Mouse (Mus musculus) urinary bladder, adult 2 months (tissue): Measurements from ENCODE around the gene Srp68. TPM values are rescaled to one million over a fixed set of nuclear protein-coding genes. Genes with fewer than 3 reads are reported as not detected.
A peak's percentile ranks its signal among the peaks of the same experiment; 100 is the strongest.

Source experiments
- DNase-seq: peaks from one replicate; pipeline ENCODE4 v3.0.0; 2022; ENCODE audit warnings: low spot score
- polyA plus RNA-seq: library from polyadenylated mRNA; depleted of rRNA; stranded (reverse); fragments of >200 nt; gene quantifications from 2 replicates; pipeline ENCODE4 v1.2.3, GENCODE M21; 2012; rRNA removed

Srp68 gene
- polyA plus RNA-seq, 1 experiment, result 75.0 TPM

GRCm38 (mm10) chr11:116209257-116209656, 64.8 kb downstream of the Srp68 start:
- no peak for DNase-seq

DNA sequence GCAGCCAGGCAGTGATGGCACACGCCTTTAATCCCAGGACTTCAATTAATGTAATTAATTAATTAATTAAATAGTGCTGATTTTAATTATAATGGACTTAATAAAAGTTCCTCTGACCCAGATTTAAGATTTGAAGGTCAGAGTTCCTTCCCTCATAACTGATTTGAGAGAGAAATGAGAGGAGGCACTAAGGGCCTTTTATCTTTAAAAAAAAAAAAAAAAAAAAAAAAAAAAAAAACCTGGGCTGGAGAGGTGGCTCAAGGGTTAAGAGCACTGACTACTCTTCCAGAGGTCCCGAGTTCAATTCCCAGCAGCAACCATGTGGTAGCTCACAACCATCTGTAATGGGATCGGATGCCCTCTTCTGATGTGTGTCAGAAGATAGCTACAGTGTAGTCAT, 65.4 kb downstream of the Srp68 start:
- DNase-seq, result no peak

DNA sequence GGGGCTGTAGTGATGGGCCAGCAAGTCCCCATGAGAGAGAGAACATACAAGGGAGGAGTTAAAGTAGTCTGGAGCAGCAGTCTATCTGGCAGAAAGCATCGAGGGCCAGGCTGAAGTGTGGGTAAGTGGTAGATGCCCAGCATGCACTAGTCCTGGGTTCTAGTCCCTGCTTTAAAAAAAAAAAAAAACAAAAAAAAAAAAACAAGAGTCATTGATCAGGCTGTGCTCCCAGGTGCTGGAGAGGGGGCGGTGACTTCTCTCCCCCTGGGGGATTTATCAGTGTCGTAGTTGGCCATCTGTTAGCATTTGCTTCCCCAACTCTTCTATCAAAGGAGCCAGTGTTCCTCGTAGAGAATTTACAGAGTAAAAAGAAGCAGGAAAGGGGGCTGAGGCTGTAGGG, 67.3 kb downstream of the Srp68 start:
- DNase-seq, result no peak

GRCm38 (mm10) chr11:116203150-116203549, 70.9 kb downstream of the Srp68 start:
- no peak for DNase-seq

DNA sequence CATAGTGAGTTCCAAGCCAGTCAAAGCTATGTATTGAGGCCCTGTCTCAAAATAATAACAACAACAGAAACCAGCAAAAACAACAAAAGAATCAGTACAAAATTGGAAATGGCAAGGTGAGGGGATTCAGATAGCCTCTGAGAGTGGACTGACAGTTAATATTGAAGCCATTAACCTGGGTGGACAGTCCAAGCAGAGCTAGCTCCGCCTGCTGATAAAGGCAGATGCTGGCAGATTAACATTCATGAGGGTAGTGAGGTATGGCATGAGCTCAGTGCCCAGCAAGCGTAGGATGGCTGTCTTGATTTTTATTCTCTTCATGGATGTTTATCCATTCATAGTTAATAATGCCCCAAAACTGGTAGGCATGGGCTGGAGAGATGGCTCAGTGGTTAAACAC, 72.9 kb downstream of the Srp68 start:
- DNase-seq, result no peak

DNA sequence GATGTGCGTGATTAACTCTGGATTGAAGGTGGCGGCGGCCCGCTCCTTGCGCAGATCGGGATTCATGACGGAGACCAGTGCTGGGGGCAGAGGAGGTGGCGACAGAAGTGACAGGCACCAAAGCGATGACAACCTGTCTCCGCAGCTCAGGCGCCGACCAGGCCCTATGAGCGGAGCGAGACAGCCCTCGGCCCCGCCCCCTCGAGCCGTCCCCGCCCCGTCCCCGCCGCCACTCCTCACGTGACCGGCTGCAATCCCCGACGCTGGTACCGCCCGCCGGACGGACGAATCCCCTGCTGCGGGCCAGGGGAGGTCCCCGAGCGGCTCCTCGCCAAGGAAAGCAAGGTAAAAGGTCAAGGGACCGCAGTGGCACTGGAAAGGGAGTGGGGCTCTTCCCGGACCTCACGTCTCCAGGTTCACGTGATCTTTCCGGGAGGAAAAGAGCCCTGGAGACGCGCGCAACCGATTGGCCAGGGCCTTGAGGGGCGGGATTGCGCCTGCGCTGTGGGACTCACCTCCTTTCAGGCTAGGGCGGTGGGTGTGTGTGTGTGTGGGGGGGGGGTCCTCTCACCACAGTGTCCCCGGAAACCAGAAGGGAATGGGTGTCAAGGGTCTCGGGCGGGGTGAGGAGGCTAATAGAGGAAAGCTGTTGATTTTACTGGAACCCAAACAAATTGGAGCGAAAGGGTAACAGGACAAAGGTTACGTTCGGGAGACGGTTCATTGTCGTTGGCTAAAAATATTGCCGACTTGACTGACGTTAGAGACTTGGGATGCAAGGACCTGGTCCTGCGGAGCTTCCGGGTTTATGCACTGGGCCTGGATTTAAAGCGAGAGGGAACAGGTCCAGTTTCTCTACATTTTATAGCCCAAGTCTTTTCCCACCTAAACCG, 75.1 kb downstream of the Srp68 start, which contains the start of the genes Ten1 and Acox1:
Ten1 (plus strand) TSS at position 217 of the 893 bp plus-strand sequence.
Acox1 (minus strand) TSS at position 407 of the 893 bp plus-strand sequence.
- DNase-seq, result peak; percentile 96

GRCm38 (mm10) chr11:116198132-116198531, 75.9 kb downstream of the Srp68 start:
- DNase-seq, result no peak

DNA sequence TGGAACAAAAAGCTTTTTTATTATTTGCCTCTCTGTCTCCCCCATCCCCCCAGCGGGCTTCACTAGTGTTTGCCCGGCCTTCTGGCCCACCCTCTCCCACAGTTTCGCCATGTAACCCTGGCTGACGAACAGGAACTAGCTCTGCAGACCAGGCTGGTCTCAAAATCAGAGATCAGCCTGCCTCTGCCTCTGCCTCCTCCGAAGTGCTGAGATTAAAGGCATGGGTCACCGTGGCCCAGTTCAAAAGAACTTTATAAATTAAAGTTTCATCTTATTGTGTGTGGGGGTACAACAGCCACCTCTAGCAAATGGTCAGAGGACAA, 76.5 kb downstream of the Srp68 start:
- no peak for DNase-seq

DNA sequence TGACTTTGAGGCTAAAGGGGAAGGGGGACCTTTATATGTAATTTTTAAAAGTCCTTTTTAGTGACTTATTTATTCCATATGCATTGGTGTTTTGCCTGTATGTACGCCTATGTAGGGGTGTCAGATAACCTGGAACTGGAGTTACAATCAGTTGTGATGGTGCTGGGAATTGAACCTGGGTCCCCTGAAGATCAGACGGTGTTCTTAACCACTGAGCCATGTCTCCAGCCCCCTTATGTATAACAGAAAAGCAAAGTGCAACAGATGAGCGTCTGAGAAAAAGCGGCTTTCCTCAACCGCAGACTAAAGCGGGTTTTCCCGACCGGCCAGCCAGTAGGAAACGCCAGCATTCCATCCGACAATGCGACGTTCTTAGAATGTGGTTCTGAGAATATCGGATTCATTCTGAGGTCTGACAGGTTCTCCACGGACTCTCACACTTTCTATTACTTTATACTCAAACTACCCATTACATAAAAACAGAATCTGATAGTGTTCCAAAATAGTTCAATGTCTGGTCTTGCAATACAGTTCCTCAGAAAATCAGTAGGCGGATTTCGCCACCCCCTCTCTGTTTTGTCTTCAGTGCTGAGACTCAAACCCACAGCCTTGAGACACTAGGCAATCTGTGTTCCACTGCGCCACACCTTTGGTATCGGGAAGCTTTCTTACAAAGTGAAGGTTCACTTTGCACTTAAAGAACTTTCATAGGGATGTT, 77.0 kb downstream of the Srp68 start:
- DNase-seq, result no peak

DNA sequence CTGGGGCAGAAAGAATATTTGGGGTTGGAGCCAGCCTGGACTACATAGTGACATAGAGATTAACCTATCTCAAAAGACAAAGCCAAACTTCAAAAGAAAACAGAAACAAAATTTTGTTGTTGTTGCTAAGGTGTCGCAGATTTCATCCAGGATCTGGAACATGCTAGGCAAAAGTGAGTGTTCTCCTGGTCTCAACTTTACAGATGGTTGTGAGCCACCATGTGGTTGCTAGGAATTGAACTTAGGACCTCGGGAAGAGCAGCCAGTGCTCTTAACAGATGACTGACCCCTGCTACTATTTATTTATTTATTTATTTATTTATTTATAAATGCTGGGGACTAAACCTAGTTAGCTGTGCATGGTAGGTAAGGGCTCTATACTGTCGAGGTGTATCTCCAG, 77.7 kb downstream of the Srp68 start:
- DNase-seq, result no peak

DNA sequence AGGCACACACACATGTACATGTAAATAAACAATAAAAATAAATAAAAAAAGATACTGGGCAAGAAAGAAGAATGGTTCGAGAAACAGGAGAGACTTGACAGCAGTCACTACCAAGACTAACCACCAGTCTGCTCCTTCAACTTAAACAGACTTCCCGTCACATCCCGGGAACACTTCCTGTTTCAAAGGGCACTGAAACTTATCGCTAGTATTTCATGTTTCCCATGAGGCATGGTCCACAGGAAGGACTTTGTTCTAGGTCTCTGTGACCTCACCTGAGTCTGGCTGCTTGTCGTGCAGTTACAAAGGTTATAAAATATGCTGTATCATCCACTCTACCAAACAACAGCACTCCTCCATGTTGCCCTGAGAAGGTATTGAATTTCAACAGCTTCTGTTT, 78.8 kb downstream of the Srp68 start:
- no peak for DNase-seq

Other genes with a start within 250 kb of the Srp68 start
- 374 and 394 TPM in 2 replicates for gene H3f3b, start 246.3 kb downstream of the Srp68 start, polyA plus RNA-seq
- 23.3 and 23.7 TPM in 2 replicates for gene Unk, start 243.9 kb downstream of the Srp68 start, polyA plus RNA-seq
- gene Unc13d, start 196.3 kb downstream of the Srp68 start, polyA plus RNA-seq, result 4.5 and 5.6 TPM in 2 replicates
- gene Wbp2, start 187.2 kb downstream of the Srp68 start, polyA plus RNA-seq, result 119 and 147 TPM in 2 replicates
- 33.1 and 40.7 TPM in 2 replicates for gene Trim47, start 147.0 kb downstream of the Srp68 start, polyA plus RNA-seq
- 9.6 and 11.8 TPM in 2 replicates for gene Trim65, start 143.1 kb downstream of the Srp68 start, polyA plus RNA-seq
- 21.4 and 29.3 TPM in 2 replicates for gene Mrpl38, start 135.3 kb downstream of the Srp68 start, polyA plus RNA-seq
- 46.8 and 47.7 TPM in 2 replicates for gene Fbf1, start 106.1 kb downstream of the Srp68 start, polyA plus RNA-seq
- gene Ten1, start 75.4 kb downstream of the Srp68 start, polyA plus RNA-seq, result 45.1 and 57.1 TPM in 2 replicates
- gene Acox1, start 75.2 kb downstream of the Srp68 start, polyA plus RNA-seq, result 94.7 and 106 TPM in 2 replicates
- 16.9 and 24.7 TPM in 2 replicates for gene Evpl, start 36.1 kb downstream of the Srp68 start, polyA plus RNA-seq
- 9.5 and 12.9 TPM in 2 replicates for gene Galr2, start 6.7 kb upstream of the Srp68 start, polyA plus RNA-seq
- gene Exoc7, start 33.0 kb upstream of the Srp68 start, polyA plus RNA-seq, result 40.4 and 51.0 TPM in 2 replicates
- gene Foxj1, start 61.2 kb upstream of the Srp68 start, polyA plus RNA-seq, result 0.24 and 0.34 TPM in 2 replicates
- 5.0 and 8.3 TPM in 2 replicates for gene Rnf157, start 138.8 kb upstream of the Srp68 start, polyA plus RNA-seq
- gene Ubald2, start 159.9 kb upstream of the Srp68 start, polyA plus RNA-seq, result 89.8 and 104 TPM in 2 replicates
- gene Qrich2, start 192.0 kb upstream of the Srp68 start, polyA plus RNA-seq, result 0.06 and 0.12 TPM in 2 replicates
- gene Prpsap1, start 220.0 kb upstream of the Srp68 start, polyA plus RNA-seq, result 154 and 165 TPM in 2 replicates